Mouse (Mus musculus) neutrophil, adult 5-6 weeks (primary cell): ENCODE measurements around the gene Ctf1. TPM values are rescaled to one million over a fixed set of nuclear protein-coding genes. Genes with fewer than 3 reads are reported as not detected.

Experiments used
- ATAC-seq: fragments of 151-379, 151-347 bp; 2 replicates; pipeline ENCODE4 v1.8.0; 2017; ENCODE audit warnings: mild to moderate bottlenecking, moderate TSS enrichment; ENCODE audit not compliant: insufficient number of reproducible peaks, poor library complexity, low FRiP score, severe bottlenecking; ENCODE audit errors: extremely low read depth
- total RNA-seq: library from RNA; stranded (forward); fragments of 200-1000 nt; gene quantifications from 2 replicates; pipeline ENCODE4 v1.2.3, GENCODE M21; 2017

Gene Ctf1
- total RNA-seq: not detected in 2 replicates

DNA sequence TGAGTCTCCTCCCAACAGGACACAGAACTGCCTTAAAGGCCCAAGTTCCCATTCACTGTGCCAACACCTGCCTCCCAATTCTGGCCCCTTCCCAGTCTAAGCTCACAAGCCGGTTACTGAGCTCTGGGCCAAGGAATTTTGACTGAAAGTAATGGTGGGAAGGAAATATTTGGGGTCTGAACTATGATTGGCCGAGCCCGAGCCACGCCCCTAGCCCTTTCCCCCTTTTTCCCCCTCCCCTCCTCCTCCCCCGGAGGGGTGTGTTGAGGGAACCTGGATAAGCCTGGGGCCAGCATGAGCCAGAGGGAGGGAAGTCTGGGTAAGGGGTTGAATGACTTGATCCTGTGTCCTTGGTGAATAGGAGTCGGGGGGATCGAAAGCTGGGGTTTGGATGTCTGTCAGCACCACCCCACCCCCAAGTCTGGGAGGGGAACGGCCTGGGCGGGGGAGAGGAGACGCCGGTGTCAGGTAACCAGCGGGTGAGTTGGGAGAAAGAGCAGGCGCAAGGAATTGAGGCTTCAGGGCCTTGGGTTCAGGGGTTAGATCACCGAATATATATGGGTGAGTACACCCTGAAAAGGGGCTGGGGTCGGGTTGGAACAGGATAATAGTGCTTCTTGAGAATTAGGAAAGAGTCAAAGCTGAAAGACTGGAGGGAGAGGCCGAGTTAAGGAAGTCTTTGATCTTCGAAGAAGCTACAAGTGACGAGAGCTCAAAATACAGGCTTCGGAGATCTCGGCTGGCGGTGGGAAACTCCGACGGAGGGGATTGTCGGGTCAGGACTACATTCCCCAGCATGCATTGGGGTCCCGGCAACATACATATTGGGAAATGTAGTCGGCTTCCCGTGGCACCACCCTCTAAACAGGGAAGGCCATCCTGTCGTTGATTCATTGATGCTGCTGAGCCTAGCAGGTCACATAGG lies at the start of gene Ctf1:
Ctf1 (plus strand) TSS at position 276 of the 925 bp plus-strand sequence.
- ATAC-seq: no peak

DNA sequence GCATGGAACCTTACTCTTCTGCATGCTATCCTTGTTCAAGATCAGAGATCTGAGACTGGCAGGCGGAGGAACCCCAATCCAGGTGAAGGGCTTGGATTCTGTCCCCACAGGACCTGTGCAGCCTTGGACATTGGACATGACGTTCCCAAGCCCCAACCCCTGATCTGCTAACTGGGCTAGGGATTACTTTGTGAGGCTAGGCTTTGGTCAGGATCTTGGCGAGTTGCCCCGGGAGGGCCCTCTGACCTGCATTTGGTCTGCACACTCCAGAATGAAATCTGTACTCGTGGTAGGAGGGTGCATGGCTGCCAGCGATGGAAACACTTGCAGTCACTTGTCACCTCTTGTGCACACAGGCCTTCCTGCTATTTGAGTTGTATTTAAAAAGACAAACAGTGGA lies 49.6 kb upstream of the Ctf1 start:
- no peak for ATAC-seq

DNA sequence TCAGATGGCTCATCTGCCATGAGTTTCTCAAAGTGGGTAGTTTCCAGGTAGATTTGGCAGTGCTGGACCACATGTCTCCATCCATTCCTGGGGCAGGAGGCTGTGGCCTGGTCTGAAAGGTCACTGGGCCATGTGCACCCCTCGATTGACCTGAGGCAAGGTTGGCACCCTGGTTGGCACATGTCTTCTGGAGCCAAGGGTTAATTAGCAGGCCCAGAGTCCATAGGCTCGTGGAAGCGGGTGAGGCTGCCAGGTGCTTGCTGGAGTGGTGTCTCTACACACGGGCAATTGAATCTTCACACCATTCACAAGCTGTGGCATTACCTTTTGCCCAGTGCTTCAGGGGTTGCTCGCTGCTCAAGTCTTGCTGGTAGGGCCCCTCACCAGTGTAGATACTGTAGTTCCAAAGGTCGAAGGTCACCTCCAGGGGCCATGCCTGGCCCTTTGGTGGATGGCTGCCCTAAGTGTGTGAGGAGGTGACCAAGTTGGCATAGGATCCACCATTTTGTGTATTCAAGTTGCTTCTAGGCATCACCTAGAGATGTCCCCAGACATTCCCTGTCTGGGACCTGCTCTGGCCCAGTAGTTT lies 46.4 kb upstream of the Ctf1 start:
- ATAC-seq: no peak

DNA sequence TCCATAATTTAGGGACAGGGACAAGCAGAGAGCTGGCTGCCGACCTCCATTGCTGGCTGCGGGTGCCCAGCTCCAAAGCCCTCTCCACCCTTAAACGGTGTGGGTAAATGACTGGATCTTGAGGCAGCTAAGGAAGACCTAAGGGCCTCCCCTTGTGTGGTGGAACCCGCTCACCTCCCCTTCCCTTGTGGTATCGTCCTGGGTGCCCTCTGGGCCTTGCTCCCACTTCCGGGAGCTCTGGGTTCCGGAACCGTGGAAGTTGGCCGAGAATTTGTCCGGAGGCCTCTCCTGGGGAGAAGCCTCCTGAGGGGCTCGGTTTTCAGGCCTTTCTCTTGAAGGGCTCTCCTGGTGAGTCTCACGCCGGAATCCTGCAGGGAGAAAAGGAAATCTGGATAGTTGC lies 45.9 kb upstream of the Ctf1 start:
- no peak for ATAC-seq

- ATAC-seq: no peak
These were observed 45.4 kb upstream of the Ctf1 start for GRCm38 (mm10) chr7:127667171-127667570.

DNA sequence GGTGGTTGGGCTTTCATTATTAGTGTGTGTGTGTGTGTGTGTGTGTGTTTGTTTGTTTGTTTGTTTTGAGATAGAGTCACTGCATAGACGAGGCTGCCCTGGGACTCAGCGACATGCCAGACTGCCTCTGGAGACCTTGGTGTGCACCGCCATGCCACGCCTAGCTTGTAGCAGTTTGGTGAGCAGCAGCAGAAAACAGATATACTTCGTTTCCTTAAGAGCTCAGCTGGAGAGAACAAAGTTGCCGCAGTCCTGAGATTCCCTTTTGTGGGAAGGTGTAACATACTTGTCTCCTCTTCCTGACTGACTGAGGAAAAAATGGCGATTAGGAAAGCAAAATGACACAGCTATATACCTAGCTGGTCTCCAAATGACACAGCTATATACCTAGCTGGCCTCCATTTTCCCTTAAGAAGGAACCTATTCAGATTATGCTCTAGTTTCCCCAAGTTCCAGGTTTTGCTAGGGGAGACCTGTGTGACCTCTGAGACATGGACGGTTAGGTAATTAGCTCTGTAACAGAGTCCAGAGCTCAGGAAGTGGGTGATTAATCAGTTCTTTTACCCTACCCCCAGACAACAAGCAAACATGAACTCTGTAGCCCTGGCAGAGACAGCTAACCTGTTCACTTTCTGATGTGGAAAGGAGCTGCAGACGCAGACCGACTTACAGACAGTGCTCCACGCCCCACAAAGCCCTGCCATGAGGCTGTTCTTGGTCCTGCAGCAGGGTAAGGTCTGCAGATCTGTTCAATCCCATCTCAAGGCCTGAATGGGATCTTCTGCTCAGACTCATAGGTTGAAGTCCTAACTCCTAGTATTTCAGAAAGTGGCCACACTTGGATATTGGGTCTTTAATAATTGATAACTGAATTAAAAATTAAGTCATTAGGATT lies 40.4 kb upstream of the Ctf1 start:
- ATAC-seq: no peak

DNA sequence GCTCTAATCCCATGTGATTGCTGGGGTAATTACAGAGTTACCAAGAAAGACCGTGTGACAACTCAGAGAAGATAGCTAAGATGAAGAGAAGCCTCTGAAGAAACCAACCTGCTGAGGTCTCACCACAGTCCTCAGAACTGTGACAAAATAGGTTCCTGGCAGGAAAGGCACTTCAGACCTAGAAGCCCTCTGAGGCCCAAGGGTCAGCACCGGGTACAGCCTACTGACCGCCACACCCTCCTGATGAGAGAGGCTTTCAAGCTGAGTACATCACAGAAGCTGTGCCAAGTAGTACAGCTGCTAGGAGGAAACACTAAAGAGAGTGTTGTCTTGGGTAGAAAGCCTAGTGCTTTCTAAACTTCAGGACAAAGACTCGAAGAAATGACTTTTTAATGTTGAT lies 39.8 kb upstream of the Ctf1 start:
- ATAC-seq: no peak

- peak; percentile 62; the same call in 1 of the 2 replicates for ATAC-seq
These were observed 37.6 kb upstream of the Ctf1 start for GRCm38 (mm10) chr7:127674977-127675376.

GRCm38 (mm10) chr7:127675391-127675811 lies 37.1 kb upstream of the Ctf1 start:
- no peak for ATAC-seq

DNA sequence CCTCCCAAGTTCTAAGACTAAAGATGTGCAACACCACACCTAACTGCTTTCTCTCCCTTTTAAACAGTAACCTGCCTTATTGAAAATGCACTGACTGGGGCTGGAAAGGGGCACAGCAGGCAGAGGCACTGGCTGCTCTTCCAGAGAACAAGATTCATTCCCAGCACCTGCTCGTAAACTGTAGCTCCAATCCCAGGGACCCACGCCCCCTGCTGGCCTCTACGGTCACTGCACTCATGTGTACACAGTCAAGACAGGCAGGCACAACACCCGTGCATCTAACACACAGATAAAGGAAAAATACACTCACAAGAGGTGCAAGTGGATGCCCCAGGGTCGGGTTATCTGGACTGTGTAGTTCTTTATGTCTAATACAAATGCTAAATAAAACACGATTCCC lies 35.5 kb upstream of the Ctf1 start:
- ATAC-seq: no peak

DNA sequence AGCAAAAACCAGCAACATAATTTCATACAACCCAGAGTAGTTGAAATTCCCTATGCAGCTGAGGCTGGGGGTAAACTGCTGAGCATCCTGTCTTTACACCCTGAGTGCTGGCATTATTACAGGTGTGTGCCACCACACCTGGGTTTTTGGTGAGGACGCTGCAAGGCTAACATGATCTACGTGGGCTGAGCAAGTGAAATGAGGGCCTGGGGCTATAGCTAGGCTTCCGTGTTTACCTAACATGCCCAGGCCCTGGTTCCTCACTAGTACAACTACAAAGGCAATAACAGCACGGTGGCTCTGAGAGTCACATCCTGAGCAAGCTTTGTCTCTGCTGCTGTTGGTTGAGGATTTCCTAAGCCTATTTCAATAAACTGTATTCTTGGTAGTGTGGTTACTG lies 34.9 kb upstream of the Ctf1 start:
- ATAC-seq: no peak

DNA sequence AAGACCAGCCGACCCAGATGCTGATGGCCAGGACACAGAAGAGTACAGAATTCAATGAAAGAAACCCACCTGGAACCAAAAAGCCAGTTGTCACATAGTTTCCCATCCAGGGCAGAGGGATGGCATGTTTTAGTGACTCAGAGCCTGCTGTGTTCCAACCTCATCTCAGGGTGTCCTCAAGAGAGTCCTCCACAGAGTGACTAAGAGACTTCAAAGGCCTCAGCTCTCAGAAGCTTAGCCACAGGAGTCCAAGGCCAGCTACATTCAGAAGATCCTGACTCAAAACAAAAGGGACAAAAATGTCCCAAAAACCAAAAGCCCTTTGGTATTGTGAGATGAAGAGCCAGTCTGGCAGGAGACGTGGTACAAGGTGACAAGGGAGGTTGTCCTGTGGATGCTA lies 33.7 kb upstream of the Ctf1 start:
- no peak for ATAC-seq

DNA sequence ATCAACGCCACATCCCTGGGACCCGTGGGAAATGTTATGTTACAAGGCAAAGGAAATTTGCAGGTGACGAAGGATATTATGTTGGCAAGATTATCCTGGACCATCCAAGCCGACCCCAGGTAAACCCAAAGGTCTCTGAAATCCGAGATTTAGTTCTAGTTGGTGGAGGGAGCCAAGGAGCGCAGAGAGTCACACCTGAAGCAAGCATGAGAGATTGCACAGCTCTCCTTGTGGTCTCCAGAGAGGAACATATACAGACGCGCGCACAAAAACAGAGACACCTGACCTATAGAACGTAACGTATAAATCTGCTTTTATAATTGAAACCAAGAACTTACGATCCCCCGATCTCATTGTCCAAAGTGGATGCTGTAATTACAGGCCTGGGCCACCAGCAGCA lies 32.0 kb upstream of the Ctf1 start:
- ATAC-seq: no peak

- ATAC-seq: no peak
These were observed 30.5 kb upstream of the Ctf1 start for GRCm38 (mm10) chr7:127681888-127682553.

DNA sequence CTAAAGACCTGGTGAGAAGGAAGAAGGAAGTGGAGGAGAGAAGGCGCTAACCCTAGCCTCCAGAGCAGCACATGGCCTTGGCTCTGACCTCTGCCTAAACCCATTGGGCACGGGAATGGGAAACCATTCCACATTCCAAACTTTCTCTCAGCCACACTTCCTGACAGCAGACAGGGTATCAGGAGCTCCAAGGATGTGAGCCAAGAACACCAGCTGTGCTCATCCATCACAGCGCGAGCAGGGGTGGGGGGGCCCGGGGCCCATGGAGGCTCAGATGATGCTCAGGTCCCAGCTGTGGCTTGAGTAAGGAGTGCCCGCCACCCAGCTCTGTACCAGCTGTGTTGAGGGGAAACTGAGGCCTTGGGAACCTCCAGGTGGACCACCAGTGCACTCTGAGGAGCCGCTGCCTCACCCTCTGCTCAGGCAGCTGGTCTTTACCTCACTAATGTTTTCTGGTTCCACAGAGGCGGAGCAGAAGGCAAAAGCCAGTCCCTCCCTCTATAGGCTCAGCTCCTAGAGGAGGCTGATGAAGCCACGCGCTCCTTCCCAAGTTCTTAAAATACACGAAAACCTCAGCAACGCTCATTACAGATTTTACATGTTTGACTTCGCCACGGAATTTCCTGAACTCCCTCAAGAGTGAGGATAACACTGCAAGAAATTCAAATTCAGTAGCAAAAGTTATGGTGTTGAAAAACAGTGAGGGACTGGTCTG lies 27.1 kb upstream of the Ctf1 start:
- ATAC-seq: no peak

GRCm38 (mm10) chr7:127686740-127687449 lies 25.6 kb upstream of the Ctf1 start:
- no peak for ATAC-seq

- ATAC-seq: no peak
These were observed 23.6 kb upstream of the Ctf1 start for GRCm38 (mm10) chr7:127688935-127689334.
